Mouse (Mus musculus) forelimb bud, embryonic 11.5 days (tissue): ENCODE results near the gene Dlgap3.

Source experiments
- DNase-seq: peaks from one replicate; pipeline ENCODE4 v3.0.0-alpha.2; 2012; ENCODE audit warnings: low read depth, low spot score

Gene Dlgap3

DNA sequence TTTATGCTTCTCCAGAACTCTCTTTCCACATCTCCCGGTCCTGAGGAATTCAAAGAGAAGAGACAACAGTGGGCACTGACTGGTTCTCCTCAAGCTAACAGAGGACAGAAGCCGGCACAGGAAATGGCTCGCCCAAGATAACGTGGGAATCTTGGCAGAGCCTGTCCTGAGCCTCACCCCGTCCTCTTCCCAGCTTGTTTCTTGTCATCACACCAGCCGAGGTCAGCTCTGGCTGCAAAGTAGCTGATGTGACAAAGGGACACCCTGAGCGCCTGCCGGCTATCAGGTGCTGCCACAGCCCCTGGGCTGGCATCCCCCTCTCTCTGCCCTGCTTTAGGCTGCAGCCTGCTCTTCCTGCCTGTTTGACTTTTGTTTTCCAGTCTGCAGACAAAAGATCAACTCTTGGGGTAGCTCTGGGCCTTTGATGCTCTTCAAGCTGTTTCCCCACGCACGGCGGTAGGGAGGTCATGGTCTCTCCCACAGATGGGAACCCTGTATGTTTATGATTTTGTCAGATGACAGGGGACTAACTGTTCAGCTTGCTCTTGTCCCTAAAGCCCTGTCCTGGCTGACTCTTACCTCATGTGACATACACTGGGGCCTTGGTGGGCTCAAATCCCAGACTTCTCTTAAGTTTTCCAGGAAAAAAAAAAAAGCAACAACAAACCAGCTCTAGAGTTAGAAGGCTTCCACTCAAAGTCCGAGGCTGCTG is 89.3 kb downstream of the Dlgap3 start:
- no peak for DNase-seq

DNA sequence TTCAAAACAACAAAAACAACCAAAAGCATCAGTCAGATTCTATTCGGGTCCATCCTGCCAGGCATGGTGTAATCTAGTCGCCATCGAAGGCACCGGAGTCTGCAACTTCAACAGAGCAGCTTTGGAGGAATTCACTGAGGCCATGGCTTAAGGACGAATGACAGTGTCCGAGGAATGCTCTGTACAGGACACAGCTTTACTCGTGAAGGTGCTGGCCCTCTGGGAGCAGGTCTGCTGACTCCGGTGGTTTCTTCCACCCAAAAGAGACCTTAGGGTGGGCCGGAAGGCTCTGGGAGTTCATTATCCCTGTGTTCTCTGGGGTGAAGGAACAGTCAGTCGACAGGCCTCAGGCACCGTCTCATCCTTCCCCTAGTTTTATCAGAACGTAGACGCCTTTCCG is 92.6 kb downstream of the Dlgap3 start:
- no peak for DNase-seq

DNA sequence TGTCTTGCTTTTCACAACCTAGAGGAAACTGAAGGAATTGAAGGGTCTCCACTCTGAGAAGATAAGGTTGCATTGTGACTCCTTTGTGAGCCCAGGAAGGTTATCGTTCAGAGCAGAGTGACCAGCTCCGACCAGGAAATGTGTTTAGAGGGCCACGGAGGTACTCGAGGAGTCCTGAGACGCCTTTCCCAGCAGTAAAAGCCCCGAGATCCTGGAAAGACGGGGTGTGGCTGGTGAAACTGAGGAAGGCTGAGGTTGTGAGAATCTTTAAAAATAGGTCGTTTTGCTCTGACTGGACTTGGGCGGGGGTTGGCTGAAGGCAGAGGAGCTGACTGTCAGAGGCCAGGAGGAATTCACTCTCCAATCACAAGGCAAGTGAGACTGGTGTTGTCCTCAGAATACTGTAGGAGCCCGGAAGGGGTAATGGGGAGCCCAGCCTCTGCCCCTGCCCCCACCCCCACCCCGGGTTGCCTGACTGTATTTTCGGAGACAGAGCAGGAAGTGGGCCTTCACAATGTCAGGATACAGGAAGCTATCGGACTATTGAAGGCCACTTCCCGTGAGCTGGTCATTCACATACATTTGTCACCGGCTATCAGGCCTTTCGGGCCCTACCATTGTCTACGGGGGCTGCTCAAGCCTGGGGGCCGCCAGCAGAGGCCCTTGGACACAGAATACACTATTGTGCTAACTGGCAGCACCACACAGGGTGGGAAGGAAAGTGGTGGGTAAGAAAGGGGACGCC is 94.6 kb downstream of the Dlgap3 start:
- DNase-seq = no peak

DNA sequence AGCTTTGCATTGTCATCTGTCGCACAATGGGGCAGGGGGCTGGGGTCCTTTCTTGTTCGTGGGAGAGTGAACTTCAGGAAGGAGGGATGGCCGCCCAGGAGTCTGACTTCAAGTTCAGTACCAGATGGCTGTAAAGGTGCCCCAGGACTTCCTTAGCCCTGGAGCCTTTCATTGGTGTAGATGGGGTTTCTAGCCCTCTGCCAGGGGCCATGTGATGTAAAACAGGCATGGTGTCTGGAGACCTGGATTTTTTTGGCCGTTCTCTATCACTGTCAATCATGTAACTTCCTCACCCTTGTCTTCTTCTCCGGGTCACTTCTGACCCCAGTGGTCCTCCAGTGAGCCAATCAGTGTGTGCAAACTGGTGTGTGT is 95.2 kb downstream of the Dlgap3 start:
- no peak for DNase-seq

DNA sequence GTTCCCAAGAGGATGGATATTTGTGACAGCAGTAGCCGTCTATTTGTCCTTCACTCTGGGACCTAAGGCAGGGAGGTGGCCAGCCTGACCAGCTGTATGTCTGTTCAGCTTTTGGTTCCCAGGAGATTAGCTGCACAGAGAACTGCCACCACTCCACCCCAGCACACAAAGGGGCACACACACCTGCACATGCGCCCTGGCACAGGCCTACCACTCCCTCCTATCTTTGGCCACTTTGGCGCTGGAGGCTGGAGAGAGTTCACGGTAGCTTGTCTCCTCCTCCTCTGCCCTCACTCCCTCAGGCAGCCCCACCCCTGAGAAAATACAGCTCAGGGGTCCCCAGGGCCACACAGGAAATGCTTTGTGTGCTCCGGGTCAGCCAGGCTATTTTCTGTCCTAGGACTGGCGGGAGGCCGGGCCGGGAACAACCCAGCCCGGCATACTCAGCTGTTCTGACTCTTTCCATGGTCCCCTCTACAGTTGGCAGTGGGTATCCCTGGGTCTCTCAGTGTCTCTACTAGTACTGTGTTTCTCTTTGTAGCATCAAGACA is 109.5 kb downstream of the Dlgap3 start:
- DNase-seq = no peak

DNA sequence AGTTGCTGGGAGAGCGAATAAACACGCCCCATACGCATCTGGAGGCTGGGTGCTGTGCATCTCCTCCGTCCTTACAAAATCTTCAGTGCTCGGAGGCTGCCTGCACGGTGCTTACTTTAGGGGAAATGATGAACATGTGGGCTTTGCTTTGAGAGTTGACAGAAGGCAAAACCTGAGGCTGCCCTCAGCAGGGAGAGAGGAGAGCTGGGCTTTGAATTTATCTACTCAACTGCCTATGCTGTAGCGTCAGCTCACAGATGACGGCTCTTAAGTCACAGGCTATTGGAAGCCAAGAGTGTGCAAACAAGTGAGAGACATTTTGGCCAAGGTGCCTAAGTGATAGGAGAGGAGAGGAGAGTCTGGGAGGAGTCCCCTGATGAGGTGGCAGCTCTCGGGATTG is 110.2 kb downstream of the Dlgap3 start:
- DNase-seq = no peak
